Mouse (Mus musculus) adrenal gland, adult 10 weeks (tissue): Measurements from ENCODE around the gene Olfr1411. TPM values are rescaled to one million over a fixed set of nuclear protein-coding genes. Genes with fewer than 3 reads are reported as not detected.

Experiments
- polyA plus RNA-seq: library from polyadenylated mRNA; stranded (reverse); fragments of 350-450 nt; fragmentation: Illumina TruSeq; extraction: RNeasy Lipid Tissue Mini Kit (QIAGEN cat#74804); gene quantifications from one replicate; pipeline ENCODE4 v1.2.3, GENCODE M21; 2014; ENCODE audit warnings: low read depth, low replicate concordance

The Olfr1411 gene
- polyA plus RNA-seq: not detected

DNA sequence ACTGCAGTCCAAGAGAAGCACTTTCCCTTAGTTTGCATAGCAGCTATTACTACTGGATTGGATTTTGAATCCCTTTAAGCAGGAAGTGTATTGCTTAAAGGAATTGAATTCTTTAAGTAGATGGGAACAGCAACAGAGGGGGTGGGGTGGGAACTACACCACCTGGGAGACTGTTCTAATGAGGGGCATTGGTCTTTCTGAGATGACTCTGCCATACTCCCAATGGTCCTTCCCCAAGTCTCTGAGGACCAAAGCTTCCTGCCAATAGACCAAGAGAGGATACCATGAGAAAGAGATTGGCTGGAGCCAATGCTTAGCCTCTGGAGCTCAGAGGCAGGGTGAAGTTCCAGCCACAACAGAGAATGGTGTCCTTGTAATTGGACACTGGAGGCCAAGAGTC is at the start of gene Olfr1411:
TSS of gene Olfr1411 (plus strand) at position 301 of the 400 bp plus-strand sequence.

GRCm38 (mm10) chr1:92571022-92571421 is 23.2 kb upstream of the Olfr1411 start, which contains the start of gene Olfr1413:
Olfr1413 (plus strand) TSS chr1:92571322.

GRCm38 (mm10) chr1:92585479-92585878 is 8.7 kb upstream of the Olfr1411 start, which contains the start of gene Olfr1412:
Olfr1412 (plus strand) TSS chr1:92585779.

DNA sequence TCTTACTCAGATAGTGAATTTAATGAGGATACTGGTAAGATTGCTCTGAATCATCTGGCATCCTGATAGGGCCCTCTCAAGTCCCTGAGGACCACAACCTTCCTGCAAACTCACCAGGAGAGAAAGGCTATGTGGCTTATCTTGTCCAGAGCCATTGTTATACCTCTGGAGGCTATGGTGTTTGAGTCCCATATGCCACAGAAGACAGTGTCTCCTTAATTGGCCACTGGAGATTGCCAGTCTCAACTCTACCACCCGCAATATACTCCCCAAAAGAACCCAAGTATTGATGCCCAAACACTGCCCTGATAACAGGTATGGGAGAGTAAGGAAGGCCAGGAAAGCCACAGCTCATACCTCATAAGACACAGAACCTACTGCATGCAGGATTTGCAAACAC is 11.3 kb downstream of the Olfr1411 start, which contains the start of gene Olfr1410:
TSS of gene Olfr1410 (plus strand) at position 301 of the 400 bp plus-strand sequence.

DNA sequence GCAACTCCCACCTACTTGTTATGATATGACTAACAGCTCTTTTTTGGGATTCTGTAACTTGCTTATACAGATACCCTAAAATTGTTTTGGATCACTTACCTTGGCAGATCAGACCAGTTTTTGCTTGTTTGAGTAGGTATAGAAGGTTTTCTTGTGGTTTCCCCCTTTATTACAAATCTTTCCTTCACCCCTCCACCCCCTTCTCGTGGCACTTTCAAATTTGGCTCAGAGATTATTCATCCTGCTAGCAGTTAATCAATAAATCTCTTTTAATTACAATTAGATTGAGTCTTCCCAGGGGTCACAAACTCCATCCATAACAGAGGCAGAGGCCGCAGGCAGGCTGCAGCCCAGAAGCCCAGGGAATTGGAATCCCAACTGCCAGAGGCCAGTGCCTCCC is 23.3 kb downstream of the Olfr1411 start, which contains the start of gene Olfr12:
TSS of gene Olfr12 (plus strand) at position 301 of the 400 bp plus-strand sequence.

DNA sequence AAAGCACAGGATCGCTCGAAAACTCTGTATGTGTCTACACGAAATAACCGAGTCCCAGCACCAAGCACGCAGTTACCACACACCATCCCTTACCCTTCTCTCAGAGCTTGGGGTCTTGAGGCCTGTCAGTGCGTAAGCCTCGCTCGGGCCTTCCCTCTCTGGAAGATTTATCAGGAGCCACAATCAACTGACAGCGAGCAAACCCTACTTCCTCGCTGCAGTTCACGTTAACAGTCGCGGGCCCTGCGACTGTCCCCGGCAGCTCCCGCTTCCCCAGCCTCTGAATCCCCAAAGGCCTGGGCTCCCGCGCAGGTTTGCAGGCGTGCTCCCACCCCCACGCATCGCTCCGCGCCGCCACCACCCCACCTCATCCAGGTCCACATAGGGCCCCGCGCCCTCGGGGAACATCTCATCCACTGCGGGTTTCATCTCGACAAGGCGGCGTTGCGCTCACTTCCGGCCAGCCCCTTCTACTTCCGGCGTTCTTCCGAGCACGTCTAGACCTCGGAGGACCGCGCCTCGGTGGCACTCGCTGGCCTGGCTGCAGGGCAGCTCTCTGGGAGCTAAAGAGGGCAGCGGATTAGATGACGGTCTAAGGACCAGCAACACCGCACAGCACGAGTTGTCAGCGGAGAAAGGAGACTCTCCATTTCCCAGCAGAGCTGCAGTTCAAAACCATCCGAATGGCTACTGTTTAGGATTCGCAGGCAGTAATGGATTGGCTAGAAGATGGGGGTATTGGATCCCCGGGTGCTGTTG is 47.5 kb downstream of the Olfr1411 start, which contains the start of gene Cops9:
TSS of gene Cops9 (minus strand) at position 472 of the 759 bp plus-strand sequence.

Other genes with a start within 250 kb of the Olfr1411 start
- 210 TPM for gene Ndufa10, start 120.6 kb upstream of the Olfr1411 start, polyA plus RNA-seq
- not detected for gene Olfr1416, start 109.3 kb upstream of the Olfr1411 start, polyA plus RNA-seq
- not detected for gene Olfr1415, start 98.3 kb upstream of the Olfr1411 start, polyA plus RNA-seq
- not detected for gene Olfr1414, start 75.8 kb upstream of the Olfr1411 start, polyA plus RNA-seq
- not detected for gene Olfr1413, start 23.1 kb upstream of the Olfr1411 start, polyA plus RNA-seq
- gene Olfr1412, start 8.6 kb upstream of the Olfr1411 start, polyA plus RNA-seq: not detected
- not detected for gene Olfr1410, start 11.4 kb downstream of the Olfr1411 start, polyA plus RNA-seq
- not detected for gene Olfr12, start 23.4 kb downstream of the Olfr1411 start, polyA plus RNA-seq
- gene Cops9, start 47.6 kb downstream of the Olfr1411 start, polyA plus RNA-seq: 108 TPM
- not detected for gene Otos, start 54.4 kb downstream of the Olfr1411 start, polyA plus RNA-seq
- 0.76 TPM for gene Gpc1, start 237.2 kb downstream of the Olfr1411 start, polyA plus RNA-seq